Mouse (Mus musculus) left cerebral cortex, postnatal 10 days (tissue): ENCODE results near the gene Gm40193. TPM values are rescaled to one million over a fixed set of nuclear protein-coding genes. Genes with fewer than 3 reads are reported as not detected.

Experiments used
- DNase-seq, 2 experiments: peaks; one replicate each; pipeline ENCODE4 v3.0.0; 2021 to 2022; ENCODE audit warnings: low spot score in 2 of 2, mixed read lengths in 1 of 2; ENCODE audit errors: extremely low spot score in 1 of 2
- intact Hi-C: fragments of 180-260 bp; cut with DNase I; formaldehyde crosslinking; loops from one replicate; pipeline ENCODE4 v1.15.1; 2025
- total RNA-seq, 2 experiments: library from RNA; stranded (reverse); gene quantifications; 2 replicates each; pipeline ENCODE4 v1.2.3; 2021

Gene Gm40193
- total RNA-seq, 2 experiments from 2014 or later = not detected

DNA sequence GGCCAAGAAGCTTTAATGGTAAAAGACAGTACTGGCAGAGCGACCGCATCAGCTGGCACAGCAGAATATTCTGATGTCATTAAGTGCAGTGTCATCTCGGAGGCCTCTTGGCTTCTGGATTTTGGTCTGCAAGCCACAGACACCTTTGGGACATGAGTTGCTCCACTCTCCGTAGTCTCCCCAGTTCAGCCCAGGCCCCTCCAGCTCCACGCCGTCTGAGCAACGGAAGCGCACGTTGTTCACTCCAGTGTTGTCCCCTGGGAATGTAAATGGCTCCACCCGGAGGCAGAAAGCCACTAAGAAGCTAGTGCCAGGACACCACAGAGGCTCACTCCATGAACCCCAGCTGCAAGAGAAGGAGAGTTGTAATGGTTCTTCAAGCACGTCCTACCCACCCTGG, 19.2 kb downstream of the Gm40193 start:
- DNase-seq = no peak
- intact Hi-C loops = loop anchor here (5.0 kb wide), 1 partner anchor 244 kb away; no protein-coding TSS in a partner anchor

DNA sequence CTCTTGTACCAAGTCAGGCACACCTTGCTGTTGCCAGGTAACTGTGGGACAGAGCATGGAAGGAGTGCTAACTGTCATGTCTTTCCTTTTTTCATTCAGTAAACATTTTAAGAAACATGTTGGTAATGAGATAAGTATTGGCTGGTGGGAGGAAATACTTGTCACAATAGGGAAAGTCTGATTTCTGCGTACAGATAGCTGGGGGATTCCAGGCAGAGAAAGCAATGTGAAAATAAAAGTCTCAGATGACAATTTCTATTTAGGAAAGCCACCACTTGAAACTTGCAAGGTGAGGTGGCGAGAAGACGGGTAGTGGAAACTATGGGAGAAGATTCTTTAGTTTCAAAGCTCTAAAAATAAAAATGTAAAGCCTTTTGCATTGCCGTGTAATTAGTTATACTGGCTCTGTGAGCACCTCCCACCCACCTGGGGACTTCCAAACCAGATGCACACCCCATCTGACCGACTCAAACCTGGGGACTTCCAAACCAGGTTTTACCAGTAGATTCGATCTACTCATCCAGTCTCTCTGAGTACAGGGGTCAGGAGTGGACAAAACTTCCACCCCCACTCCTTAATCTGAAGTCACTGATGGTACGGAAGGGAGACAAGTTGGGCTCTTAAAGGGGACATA, 19.9 kb downstream of the Gm40193 start:
- no peak for DNase-seq
- intact Hi-C loops = loop anchor here (5.0 kb wide), 1 partner anchor 244 kb away; no protein-coding TSS in a partner anchor

DNA sequence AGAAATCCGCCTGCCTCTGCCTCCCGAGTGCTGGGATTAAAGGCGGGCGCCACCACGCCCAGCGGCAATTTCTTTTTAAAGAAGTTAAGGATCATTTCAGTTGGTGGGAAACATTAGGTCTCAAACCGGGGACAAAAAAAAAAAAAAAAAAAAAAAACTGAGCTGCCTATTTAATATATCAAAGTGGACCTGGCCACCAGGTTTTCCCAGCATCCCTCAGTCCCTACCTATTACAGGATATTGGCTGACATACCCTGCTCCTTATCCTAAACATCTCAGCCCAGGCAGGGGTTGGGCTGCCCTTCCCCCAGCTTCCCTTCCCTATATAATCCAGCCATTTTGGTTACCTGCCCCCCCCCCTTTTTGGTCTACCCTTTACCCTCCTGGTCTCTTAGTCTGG, 20.9 kb downstream of the Gm40193 start:
- no peak for DNase-seq
- intact Hi-C loops = loop anchor here (5.0 kb wide), 1 partner anchor 245 kb away; no protein-coding TSS in a partner anchor

DNA sequence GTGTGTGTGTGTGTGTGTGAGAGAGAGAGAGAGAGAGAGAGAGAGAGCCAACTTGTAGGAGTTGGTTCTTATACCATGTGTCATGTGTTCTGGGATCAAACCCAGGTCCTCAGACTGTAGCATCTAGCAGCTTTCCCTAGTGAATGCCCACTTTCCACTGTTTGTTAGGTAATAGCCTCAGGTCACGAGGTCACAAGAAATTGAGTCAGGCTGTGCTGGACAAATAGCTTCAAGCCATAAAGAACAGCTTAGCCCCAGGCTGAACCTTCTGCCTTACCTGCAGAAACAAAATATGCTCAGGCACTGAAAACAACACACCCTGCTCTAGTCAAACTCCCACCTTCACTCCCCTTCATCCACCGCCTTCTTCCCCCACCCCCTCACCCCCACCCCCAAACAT, 21.5 kb downstream of the Gm40193 start:
- no peak for DNase-seq
- intact Hi-C loops = loop anchor here (5.0 kb wide), 1 partner anchor 246 kb away; no protein-coding TSS in a partner anchor

DNA sequence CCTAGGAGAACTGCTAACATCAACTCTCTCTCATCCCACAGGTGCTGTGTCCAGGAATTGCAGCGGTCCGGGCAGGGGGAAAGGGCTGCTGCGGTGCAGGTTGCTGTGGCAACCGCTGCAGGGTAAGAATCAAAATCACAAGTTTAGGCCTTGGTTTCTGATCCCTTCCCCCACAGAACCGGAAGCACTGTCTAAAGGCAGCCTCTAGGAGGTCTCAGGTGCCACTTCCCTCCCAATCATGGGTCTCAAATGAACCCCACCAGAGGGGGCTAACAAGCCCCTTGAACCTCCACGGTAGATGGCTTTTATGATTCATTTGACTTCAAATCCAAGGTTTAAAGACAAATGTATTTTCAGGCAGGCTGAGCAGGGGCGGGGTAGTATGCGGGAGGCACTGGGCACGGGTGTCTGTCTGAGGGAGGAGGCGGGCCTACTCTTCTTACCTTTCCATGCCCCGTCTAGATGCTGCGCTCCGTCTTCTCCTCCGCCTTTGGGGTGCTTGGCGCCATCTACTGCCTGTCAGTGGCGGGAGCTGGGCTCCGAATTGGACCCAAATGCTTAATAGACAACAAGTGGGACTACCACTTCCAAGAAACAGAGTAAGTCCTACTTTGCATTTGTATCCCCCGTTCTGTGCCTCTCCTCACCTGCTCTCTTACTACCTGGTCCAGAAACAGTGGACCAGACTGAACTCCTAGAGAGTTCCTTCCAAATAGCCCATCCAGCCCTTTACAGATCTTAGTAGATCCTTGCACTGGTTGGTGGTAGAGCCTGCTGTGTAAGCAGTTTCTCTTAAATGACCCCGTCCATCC, 22.8 kb downstream of the Gm40193 start:
- peak in 1 of 2 experiments; percentile 54 for DNase-seq
- intact Hi-C loops = loop anchor here (5.0 kb wide), 3 partner anchors 78 to 247 kb away; partner anchors contain the start of gene Arrb2

DNA sequence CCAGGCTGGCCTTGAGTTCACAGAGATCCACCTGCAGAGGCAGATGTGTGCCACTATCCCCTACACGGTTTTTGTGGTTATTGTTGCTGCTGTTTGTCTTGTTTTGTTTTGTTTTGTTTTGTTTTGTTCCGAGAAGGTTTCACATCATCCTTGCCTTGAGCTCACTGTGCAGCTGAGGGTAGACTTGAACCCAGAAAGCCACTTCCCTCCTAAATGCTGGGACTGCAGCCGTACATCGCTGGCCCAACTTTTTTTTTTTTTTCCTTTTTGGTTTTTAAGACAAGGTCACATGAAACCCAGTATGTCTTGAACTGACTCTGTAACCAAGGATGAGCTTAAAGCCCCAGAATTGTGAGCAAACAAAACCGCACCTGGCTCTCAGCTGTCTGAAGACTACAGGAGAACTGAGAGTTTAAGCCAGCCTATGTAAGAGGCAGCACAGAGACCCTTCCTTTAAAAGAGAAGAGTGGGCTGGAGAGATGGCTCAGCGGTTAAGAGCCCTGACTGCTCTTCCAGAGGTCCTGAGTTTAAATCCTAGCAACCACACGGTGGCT, 25.7 kb downstream of the Gm40193 start:
- DNase-seq = no peak
- intact Hi-C loops = loop anchor here (5.0 kb wide), 2 partner anchors 75 to 90 kb away; partner anchors contain the start of gene Arrb2

DNA sequence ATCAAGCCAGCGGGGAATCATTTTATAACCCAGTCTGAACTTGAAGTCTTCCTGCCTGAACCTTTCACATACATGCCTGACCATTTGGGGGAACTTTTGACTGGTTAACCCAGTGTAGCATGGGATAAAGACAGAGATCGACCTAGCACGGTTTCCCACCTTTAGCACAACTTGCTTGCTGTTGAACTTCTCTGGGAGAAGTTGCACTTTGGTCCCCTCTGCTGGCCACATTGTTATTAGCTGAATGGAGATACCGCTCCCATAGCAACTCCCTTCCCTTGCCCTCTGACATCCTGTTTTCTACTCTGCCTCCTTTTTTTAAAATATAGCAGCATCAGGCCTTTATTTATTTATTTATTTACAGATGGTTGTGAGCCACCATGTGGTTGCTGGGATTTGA, 26.4 kb downstream of the Gm40193 start:
- intact Hi-C loops = loop anchor here (5.0 kb wide), 2 partner anchors 74 to 89 kb away; partner anchors contain the start of gene Arrb2
- DNase-seq = peak in 1 of 2 experiments; percentile 69

DNA sequence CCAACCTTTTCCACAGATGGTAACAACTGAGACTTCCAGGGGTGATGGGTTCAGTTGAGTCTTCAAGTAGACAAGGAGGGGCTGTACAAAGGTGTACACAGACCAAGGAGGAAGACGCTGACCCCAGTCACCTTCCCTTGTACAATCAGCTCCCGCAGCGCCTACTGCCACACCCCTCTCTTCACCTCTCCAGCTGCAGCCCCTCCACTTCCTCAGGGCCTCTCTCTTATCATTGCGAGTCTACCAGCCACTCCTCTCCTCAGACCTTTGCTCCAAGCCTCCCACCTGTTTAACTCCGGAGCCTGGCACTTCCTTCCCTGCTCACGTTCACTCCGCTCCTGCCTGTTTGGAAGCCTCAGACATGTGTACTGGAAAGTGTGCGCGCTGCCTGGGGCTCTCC, 27.8 kb downstream of the Gm40193 start, which contains the start of gene Tm4sf5:
Gene Tm4sf5, plus strand, starts transcription at position 275 of the 400 bp plus-strand sequence.
- intact Hi-C loops = loop anchor here (5.0 kb wide), 2 partner anchors 73 to 88 kb away; partner anchors contain the start of gene Arrb2

DNA sequence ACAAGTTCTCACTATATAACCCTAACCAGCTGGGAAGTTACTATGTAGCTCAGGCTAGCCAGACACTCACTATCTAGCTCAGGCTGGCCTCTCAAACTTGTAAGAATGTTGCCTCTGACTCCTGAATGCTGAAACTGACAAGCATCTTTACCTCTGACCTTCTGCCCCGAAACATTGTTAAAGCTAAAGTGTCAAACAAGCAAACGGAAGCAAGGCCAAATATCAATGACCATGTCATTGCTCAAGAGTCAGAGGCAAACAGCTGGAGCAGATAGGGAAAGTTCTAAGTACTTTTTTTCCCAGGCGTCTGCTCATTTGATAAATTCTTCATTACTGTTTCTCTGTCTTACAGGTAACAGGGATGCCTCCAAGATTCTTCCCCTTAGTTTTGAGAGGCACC, 30.7 kb downstream of the Gm40193 start:
- DNase-seq = no peak
- intact Hi-C loops = loop anchor here (2.0 kb wide), 1 partner anchor 49 kb away; no protein-coding TSS in a partner anchor

More for the DNA sequence above, 27.8 kb downstream of the Gm40193 start, which contains the start of gene Tm4sf5:
- DNase-seq = no peak

DNA sequence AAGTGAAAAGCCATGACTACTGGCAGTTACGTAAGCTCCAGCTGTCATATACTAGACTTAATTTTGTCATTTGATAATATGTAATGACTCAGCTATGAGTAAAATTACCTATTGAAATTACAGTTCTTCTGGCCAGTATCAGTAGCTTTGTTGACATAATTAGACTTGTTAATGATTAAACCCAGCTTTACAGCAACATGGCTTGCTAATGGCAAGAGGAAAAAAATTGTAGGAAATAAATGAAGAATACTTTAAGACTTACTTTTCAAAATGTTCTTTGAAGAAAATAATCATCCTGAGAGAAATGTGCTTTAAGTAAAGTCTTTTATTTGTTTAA, 32.3 kb downstream of the Gm40193 start:
- intact Hi-C loops = no loop called here
- DNase-seq = no peak

DNA sequence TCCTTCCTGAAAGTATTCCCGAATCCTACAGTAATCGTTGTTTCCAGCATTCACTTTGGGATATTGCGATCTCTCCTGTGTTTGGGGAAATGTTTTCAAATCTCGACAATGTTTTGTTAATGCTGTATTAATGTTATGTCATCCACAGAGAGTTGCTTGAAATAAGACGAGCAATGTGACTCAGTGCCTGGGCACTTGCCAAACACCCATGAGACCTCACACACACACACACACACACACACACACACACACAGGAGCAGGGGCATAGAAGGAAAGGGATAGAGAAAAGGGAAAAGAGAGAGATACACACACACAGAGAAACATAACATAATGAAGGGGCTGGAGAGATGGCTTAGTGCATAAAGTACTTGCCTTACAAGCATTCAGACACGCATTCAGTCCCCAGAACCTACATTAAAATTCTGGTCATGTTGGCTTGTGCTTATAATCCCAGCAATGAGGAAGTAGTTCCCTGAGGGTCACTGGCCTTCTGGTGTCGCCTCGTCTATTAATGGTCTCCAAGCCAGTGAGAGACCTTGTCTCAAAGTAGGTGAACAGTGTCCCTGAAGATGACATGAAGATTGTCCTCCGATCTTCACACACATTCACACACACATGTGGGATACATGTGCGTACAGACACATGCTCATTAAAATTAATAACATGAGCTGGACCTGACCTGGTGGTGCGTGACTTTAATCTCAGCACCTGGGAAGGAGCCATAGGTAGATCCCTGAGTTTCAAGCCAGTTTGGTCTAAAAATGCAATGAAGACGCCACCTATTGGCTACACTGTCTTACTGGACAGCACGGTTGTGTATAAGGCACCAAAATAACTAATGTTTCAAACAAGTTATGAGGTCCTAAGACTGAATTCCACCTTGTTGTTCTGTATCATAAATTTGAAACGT, 32.9 kb downstream of the Gm40193 start:
- intact Hi-C loops = no loop called here
- DNase-seq = no peak

DNA sequence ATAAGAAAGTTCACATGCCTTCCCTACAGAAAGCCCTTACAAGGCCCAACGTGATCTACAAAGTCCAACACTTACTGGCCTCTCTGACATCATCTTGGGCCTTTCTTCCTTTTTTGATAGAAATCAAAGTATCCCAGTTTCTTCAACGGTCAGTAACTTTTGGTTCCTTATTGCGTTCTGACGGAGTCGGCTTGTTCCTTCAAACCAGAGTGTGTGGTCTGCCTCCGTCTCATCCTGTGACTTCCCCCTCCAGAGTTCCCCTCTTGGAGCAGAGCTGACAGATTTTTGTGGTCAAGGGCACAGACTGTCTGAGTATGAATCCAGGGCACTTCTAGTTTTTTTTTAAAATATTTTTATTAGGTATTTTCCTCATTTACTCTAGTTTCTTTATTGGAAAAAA, 43.1 kb downstream of the Gm40193 start:
- intact Hi-C loops = no loop called here
- no peak for DNase-seq

DNA sequence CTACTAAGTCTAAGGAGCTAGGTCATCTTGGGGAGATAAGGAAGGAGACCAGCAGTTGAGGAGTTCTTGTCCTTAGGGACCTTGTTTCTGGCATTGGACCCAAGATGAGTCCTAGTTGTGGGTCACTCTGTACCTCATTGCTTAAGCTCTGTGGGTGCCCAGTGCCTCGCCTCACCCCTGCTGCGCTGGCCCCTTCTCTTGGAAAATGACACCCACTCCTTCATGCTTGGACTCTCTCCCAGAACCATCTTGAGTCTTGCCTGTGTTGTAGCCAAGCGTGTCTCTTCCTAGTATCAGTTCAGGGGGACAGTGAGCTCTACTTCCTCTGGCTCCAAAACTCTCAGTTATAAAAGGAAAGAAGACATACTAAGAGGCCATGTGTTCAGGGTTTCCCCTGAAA, 43.6 kb downstream of the Gm40193 start:
- DNase-seq = no peak
- intact Hi-C loops = no loop called here

DNA sequence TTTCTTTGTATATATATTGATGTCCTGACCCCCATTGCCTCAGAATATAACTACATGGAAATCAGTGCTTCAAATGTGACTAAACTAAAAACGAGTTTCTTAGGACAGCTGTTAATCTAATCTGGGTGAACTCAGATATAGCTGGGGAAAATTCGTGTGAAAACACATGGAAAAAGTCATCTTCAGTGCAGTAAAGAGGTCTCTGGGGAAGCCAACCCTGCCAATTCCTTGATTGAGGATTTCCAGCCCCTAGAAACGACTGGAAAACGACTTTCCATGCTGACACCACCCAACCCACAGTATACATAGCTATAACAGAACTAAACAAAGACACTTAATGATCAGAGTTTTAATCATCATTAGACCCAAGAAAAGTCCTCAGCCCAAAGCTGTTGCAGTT, 44.9 kb downstream of the Gm40193 start:
- intact Hi-C loops = no loop called here
- no peak for DNase-seq

DNA sequence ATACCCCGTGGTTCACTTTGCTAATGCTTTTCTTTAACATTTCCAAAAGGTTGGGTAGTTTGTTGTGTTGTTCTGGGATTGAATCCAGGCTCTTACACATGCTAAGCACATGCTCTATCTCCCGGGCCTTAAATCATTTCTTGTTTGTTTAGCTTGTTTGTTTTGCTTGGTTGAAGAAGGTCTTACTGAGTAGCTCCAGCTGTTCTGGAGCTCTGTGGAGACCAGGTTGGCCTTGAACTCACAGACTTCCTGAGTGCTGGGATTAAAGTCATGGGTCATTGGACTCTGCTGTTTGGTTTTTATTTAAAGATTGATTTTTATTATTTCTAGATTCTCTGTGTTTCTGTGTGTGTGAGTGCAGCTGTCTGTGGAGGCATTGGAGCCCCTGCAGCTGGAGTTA, 47.2 kb downstream of the Gm40193 start:
- no peak for DNase-seq
- intact Hi-C loops = no loop called here
